Mouse (Mus musculus) cerebellum, adult 9-11 months (tissue): ENCODE results near the gene Vars2.

ENCODE experiments used
- DNase-seq: peaks from one replicate; pipeline ENCODE4 v3.0.0; 2022

Gene Vars2

DNA sequence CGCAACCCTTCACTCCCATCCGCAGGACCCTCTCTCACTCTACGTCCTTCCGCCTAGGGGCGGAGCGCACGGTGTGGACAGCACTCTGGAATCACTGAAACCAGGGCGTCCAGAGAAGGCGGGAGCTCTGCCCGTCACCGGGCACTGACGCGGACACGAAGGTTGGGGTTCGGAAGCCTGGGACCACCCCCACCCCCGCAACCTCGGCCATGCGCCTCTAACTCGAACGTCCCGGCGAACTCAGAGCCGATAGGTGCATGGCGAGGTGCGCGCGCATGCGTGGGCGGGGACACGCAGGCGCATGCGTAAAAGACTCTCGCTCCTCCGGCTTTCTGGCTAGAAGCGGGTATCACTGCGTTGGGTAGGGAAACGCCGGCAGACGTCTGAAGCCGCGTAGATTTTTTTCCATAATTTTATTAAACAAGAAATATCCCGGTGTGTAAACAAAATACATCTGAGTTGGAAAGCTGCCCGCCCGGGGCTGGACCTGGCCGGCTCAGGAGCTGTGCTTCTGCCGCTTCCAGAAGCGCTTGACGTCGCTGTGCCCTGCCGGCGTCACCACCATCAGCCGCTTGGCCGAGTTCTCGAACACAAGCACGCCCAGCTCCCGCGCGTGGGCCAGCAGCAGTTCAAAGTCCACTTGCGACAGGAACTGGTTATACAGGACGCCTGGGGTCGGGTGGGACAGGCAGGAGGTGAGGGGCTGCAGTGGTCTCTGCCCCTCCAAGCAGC, at the start of gene Vars2:
TSS of gene Vars2 (minus strand) at position 259 of the 732 bp plus-strand sequence.
- peak; percentile 98 for DNase-seq

DNA sequence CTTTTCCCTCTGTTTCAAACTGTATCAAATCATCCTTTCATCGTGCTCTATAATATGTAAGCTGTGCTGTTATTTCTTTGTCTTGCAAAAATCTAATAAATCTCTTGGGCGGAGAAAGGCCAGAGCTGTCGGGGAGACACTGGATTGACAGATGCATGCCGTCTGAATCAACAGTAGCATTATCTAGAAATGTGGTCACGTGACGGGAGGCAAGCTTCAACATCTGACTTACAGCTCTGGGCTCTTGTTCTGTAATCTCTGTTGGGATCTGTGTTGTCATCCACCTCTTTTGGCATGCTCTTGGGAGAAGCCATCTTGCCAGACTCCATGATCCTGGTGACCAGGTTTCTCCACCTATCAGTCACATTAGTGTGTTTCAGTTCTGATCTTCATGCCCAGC, 49.7 kb upstream of the Vars2 start:
- no peak for DNase-seq

DNA sequence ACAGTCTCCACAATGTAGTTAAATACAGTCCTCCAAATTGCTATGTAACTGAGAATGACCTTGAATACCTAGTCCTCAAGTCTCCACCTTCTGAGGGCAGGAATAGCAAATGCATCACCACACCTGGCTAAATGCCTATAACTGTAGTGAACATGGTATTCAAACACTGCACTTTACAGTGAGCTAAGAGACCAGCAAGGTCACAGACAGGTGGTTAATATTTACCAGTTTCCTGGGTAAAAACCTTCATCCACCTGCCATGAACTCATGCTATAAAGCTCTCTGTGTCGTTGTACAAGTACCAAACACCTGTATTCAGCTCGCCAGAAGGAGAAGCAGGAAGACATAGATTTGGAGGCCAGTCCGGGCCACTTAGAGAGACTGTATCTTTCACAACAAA, 48.7 kb upstream of the Vars2 start:
- no peak for DNase-seq

DNA sequence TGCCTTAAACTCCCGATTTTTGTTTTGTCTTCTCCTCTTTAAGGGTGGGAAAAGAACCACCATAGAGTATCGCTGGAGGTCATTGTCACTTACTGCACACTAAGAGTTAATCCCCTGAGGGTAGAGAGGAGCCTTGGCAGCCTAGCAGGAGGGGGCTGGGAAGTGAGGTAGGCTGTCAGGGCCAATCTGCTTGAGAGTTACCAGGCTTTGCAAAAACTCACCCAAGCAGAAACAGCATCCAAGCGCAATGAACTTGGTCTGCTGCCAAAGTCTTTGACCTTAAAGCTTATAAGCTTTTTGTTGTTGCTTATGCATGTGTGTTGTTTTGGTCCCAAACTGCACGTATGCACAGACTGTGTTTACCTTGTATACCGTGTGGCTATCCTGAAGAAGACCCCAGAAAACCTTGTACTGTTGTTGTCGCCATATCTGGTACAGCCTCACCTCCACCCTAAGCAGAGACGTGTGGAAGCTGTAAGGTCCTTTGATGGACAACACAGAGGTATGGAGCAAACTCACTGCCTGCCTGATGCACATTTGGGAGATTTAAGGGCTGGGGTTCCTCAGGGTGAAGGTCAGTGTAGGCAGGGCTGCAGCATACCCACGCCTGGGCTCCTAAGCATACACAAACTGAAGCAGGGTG, 43.4 kb upstream of the Vars2 start:
- DNase-seq = peak; percentile 58

DNA sequence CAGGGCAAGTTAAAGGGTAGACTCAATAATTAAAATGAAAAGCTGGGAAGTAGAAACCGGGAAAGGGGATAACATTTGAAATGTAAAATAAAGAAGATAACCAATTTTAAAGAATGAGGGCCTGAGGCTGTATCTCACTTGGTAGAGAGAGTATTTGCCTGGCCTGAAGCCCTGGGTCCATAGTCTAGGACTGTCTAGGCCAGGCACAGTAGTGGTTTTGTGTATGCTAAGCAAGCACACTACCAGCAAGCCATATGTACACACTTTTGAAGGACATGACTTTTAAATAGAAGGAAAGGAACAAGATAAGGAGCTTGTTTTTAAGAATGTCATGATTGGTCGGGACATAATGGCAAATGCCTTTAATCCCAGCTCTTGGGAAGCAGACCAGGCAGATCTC, 41.2 kb upstream of the Vars2 start:
- no peak for DNase-seq

DNA sequence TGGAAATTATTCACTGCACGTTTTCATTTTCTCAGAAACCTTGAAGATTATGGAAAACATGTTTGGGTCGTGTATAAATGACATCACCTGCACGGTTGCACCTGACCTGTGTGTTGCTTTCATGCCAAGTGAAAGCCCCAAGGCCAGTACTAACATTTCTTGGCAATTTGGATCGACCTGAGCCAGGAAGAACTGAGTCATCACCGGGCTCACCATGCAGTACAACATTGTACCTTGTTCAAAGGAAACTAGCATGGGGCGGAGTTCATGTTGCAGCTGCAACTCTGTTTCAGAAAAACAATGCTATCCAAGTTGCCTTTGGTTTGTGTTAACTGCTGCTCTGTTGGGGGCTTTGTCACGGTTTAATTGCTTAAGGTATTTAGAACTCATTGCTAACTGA, 40.5 kb upstream of the Vars2 start:
- DNase-seq = no peak

DNA sequence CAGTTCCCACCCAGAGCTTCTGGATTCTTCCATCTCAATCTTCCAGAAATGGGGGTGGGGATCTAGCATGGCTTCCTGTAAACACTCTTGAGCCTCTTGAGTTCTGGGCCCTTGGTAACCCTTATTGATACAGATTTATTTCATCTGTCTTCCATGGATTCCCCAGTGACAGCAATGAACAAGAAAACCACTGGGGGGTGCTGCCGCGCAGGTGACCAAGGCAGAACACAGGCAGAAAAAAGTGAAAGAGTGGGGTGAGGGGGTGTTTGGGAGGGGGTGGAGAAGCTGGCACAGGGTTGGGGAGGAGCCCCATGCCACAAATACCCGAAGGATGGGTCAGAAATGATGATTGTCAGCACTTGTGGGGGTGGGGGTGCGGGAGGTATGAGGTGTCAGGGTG, 38.4 kb upstream of the Vars2 start:
- DNase-seq = no peak

DNA sequence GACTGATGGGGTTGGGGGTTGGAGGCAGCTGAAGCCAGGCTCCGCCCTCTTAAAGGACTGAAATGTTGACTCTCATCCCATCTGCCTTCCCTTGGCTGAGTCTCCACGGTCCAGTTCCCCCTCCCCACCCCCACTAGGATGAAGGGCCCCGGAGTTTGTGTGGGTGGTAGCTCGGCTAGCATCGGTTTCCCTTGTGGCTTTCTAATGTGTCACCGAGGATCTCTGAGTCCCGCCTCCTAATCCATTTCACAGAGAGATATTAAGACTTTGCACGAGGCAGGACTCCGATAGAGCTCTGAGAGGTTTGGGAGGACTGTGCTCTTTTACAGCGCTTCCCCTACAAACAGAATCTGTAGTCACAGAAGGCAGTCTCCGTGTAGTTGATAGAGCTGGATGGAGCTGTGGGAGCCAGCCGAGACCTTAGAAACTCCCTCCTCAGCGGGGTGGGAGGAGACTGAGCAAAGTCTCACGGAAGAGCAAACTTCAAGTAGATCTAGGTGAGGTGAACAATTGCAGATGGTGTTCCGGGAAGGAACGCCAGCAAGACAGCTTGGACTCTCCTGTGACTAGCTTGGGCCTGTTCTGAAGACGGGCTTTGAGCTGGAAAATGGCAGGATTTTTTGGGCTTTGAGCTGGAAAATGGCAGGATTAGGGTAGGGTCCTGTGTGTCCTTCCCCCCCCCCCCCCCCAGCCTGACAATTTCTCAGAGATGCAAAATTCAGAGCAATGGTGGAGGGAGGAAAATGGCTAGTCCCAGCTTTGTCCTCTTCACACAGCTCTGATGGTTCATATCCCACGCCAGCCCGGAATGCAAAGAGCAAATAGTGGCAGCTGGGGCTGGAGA, 37.5 kb upstream of the Vars2 start, which contains the start of gene Ddr1:
TSS of gene Ddr1 (minus strand) at position 1 of the 844 bp plus-strand sequence.
- peak; percentile 55 for DNase-seq

DNA sequence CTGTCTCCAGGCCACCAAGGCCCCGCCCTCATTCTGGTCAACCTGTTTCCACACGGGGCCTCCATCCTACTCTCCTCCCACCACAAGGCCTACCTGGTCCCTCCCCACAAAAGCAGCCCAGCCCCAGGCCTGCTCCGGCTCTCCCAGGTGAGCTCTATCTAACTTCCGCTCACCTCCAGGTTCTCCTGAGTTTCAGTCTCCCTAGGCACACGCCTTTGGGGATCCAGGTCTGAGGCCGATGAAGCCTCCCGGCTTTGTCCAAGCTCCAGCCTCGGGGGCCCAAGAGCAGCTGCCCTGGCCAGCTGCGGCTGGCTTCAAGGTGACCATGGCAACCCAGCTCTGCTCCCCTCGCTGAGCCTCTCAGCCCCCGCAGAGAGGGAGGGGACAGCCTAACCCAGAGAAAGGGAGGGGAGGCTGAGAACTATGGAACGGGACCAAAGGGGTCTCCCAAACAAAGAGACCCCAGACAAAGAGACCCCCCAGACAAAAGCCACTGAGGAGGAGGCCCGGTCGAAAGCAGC, 36.4 kb upstream of the Vars2 start:
- DNase-seq = peak; percentile 60

DNA sequence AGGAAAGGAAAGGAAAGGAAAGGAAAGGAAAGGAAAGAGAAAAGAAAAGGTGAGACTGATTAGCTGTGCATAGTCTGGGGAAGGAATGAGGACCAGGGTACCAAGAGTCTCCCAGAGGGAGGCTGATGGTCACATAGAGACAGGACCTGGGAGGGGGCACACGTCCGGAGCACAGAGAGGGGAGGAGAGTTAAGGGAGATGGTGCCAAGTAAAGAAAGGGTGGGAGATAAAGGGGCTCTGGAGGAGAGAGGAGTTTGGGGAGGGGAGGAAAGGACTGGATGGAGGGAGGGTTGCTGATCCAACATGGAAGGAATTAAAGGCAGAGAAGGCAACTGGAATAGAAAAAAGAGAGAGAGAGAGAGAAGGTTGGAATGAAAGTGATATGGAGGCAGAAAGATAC, 35.7 kb upstream of the Vars2 start:
- no peak for DNase-seq

DNA sequence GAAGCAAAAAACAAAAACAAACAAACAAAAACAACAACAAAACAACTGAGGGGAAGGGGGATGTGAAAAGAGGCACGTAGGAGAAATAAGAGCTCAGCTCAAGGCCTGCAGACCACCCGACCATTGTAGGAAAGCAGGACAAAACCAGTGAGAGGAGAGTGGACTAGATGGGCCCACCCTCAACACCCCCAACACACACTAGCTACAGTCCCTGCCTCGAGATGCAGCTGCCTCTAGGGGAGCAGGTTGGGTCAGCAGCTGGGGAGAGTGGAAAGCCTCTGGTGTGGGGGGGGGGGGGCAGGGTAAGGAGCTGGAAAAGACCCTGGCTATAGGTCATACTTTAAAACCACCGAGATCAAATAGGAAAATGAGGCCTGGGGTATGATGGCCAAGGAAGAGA, 35.2 kb upstream of the Vars2 start:
- no peak for DNase-seq

DNA sequence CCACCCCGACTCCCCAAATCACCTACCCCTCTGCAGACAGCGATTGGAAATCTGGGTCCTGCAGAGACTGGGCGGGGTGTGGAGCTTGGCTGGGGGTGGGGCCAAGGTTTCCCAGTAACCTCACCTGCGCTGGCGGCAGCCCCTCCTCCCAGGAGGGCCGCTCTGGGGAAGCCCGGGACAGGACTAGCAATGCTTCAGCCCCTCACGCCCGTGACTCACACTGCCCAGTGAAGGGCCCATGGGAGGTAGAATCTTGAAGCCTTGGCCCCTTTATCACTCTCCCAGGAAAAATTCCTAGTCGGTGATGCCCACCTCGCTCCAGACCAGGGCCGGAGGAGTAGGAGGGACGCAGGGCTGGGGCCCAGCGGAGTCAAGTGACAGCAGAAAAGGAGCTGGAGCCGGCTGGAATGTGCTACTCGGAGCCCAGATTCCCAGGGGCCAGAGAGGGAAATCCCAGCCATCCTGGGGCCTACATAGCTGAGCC, 34.6 kb upstream of the Vars2 start:
- DNase-seq = peak; percentile 79

DNA sequence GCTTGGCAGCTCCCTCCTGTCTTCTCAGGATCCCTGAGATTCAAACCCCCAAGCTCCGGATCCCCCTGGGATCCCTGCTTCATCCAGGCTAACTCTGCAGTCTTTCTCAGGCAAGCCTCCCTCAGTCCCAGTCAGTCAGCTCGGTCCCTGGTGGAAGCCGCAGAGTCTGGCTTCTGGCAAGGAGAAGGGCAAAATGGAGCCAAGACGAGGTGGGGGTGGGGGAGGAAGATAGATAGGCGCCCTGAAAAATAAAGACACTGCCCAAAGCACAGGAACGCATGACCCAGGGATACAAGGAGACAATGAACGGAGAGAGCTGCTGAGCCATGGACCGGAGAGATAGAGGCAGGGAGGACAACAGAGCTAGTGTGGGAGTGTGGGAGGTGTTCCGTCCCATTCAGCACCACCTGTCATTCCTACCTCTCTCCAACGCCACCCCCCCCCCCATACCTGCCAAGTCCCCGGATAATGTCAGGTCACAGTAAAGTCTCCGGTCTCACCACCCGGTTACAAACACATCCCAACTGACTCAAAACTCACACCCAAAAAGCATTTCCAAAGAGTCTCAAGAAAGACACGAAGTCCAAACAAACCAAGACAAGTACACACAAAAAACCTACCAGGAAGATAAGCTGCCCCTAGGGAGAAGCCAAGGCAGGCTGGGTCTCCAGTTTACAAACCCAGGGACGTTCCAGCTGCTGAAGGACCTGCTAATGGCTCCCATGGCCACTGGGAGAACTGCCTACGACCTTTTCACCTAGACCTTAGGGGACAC, 34.0 kb upstream of the Vars2 start:
- peak; percentile 73 for DNase-seq

DNA sequence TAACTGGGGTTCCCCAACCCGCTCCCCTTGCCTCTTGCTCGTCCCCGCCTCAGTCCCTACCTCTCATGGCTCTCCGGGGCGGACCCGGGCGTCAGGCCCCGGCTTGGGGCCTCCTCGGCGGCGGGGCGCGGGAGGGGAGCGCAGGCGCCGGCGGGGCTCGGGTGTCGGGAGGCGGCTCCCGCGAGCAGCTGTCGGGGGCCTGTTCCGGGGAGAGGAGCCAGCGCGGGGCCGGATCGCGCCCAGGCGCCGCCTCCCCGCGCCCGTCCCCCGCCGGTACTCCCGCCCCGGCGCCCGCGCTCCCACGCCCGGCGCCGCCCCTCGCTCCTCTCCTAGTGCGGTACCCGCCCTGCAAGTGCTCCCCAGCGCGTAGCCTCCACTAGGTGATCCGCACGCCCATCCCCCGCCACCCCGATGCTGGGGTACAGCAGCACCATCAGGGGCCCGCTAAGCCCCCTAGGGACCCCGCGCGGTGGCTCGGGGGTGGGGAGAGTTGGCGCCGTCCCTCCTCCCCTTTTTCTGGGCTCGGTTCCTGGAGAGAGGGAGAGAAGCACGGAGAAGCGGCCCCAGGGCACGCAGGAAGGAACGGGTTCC, 33.1 kb upstream of the Vars2 start:
- DNase-seq = peak; percentile 91

DNA sequence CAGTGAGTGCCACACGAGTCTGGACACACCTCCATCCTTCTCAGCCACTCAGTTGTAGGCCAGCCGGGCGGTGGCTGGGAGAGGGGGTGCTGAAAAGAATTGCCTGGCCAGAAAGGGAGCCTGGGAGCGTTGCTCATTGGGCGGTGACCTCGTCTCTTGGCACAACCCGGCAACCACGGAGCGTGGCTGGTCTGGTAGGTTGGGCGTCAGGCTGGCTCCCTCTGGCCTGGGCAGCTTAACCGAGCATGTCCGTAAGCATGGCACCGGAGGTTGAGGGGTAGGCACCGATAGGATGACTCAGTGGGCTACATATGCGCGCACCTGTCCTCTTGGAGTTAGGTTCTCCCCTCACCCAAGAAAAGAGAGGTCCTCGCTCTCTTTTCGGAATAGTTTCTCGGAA, 32.5 kb upstream of the Vars2 start:
- DNase-seq = peak; percentile 93

DNA sequence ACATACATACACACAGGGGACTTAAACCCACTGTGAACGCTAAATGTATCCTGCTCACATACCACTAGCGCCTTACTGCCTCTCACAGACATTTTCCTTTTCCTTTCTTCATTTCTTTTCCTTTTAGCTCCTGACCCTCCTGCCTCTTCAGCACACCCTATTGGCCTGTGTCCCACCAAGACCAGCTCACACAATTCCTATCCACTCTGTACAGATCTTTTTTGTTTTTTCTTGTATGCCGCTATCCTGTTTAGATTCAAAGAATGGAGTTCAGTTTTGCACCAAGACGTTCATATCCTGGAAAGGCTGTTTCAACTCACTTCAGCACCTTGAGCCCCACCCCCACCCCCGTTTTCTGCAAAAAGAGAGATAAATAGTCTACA, 31.1 kb upstream of the Vars2 start:
- DNase-seq = no peak

DNA sequence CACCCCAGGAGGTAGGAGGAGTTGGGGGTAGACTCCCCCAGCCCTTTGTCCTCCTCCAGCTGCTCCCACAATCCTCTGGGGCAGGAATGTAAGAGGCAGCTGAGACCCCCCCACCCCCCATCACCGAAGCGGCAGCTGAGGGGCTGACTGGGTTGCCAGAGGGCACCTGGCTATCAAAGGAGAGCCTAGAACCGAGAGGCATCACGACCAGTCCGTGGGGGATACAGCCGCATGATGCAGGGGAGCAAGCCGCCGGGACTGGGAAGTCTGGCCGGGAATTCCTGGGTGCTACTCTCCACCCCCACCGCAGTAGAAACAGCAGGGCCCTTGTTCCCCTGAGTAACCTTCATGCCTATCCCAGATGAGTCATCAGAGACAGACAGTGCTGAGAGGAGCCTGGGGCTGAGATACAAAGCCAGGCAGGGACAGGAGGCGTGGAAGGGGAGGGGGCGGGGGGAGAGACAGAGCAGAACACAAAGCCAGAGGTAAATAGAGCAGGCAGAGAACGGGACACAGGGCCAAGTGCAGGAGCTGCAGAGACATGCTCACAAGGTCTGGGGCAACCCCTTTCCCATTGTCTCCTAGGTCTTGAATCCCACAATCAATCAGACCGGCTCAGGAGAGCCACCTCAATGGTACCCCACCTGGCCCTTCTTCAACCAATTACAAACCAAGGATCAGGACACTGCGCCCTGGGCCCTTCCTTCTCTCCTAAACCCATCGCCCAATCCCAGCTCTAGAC, 30.5 kb upstream of the Vars2 start:
- peak; percentile 75 for DNase-seq

DNA sequence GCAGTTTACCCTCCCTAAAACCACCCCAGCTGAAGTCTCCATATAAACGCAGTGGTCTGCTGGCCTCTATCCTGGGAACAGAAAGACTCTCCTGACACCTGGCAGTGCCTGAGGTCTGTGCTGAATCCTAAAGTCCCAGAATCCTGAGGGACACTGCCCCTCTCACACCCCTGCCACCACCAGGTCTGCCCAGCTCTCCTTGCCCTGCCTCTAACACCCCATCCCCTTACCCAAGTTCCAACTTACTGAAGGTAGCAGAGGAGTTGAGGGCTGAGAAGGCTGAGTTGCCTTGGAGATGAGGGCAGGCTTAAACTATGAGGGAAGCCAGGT, 30.0 kb upstream of the Vars2 start:
- DNase-seq = peak; percentile 67

DNA sequence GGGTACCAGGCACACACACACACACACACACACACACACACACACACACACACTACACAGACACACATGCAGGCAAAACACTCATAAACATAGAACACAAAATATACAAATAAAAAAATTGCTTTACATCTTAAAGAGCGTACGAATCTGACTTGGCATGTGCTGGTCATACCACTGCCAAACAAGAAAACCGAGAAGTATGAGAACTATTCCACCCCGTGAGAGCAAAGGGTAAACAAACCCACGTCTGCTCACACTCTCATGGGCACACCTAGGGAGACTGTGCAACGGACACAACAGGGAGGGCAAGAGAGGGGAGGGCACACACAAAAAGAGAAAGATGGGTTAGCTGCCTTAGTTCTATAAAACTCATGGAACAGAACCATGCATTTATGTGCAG, 29.3 kb upstream of the Vars2 start:
- peak; percentile 25 for DNase-seq

DNA sequence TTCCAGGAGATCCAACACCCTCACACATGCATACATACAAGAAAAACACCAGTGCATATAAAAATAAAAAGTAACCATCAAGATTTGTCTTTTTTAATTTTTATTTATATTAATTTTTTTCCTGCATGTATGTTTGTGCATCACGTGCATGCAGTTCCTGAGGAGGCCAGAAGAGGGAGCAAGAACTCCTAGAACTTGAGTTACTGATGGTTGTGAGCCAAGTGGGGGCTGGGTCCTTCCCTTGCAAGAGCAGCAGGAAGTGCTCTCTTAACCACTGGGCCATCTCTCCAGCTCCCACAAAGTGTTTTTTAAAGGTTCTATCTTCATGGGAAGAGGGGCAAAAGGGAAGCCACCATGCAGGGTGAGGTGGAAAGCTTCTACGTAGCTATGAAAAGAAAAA, 27.9 kb upstream of the Vars2 start:
- DNase-seq = peak; percentile 37

DNA sequence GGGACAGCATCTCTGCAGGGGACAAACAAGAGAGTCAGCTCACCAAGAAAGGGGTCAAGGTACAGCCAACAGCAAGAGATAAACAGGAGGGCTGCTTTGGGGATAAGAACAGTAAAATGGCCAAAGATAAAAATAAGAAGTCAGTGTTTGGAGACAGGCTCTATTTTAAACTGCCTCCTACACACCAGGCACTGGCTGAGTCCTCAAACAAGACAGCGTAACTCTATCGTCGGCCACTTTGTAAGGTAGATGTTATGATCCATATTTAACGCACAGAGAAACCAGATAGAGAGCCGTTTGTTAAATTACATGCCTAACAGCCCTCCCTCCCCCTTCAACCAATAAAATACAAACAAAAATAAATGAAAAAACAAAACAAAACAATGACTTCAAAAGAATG, 26.5 kb upstream of the Vars2 start:
- no peak for DNase-seq

DNA sequence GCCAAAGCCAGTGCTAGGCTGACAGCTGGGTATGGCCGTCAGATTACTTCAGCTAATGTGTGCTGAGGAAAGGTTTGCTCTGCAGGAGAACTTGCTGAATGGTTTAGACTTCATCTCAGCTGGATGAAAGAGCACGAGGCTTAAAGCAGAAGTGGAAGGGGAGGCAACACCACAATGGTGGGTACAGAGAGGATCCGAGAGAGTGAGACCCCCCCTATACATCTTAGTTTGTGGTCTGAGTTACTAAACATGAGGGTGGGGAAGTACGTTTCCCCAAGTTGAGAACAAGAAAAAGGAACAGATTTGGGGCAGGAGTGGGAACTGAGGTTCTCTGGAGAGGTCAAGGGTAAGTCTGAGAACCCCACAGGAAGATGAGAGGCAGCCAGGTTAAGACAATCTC, 25.0 kb upstream of the Vars2 start:
- no peak for DNase-seq
